Mouse (Mus musculus) C2C12 (cell line): Measurements from ENCODE around the gene Mcts2.

Source experiments
- CTCF ChIP-seq: IDR thresholded peaks from one replicate; pipeline ENCODE4 v1.5.1; 2011; ENCODE audit not compliant: control insufficient read depth, insufficient read depth, insufficient read length
- FOSL1 ChIP-seq: IDR thresholded peaks from one replicate; pipeline ENCODE4 v1.8.0; 2011; ENCODE audit warnings: mild to moderate bottlenecking, low read length; ENCODE audit not compliant: poor library complexity, insufficient read depth, severe bottlenecking
- MAX ChIP-seq: IDR thresholded peaks from one replicate; pipeline ENCODE4 v1.6.1; 2011; ENCODE audit warnings: mild to moderate bottlenecking, control low read depth
- MYOD1 ChIP-seq: IDR thresholded peaks from one replicate; pipeline ENCODE4 v1.6.1; 2011; ENCODE audit warnings: low read depth; ENCODE audit not compliant: control insufficient read depth, insufficient read length
- MYOG ChIP-seq: IDR thresholded peaks from one replicate; pipeline ENCODE4 v1.6.1; 2011; ENCODE audit not compliant: control insufficient read depth, insufficient read length; ENCODE audit errors: extremely low read depth
- USF1 ChIP-seq: IDR thresholded peaks from one replicate; pipeline ENCODE4 v1.6.1; 2011; ENCODE audit warnings: low read depth, mild to moderate bottlenecking, control low read depth, moderate library complexity

DNA sequence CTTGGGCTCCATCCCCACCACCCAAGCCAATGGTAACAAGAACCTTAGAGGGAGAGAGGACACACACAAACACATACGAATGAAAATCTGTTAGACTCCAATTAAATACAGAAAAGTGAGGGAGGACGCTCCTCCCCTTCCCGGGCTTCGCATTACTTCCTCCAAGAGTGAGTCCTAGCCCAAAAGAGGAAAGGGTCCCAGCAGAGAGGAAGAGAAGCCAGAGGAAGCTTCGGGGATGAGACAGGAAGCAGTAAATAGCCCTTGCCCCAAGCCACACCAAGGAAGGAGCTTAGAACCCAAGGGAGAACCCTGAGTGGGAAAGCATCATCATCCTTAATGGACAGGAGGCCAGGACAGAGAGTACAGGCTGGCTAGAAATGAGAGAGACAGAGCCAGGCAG, 22.2 kb downstream of the Mcts2 start:
- TF ChIP-seq FOSL1, result no peak
- no peak for TF ChIP-seq CTCF
- no peak for TF ChIP-seq MYOD1
- TF ChIP-seq MAX, result no peak
- no peak for TF ChIP-seq USF1
- no peak for TF ChIP-seq MYOG
